Mouse (Mus musculus): ENCODE data around the gene Lap3.
A peak's percentile ranks its signal among the peaks of the same experiment; 100 is the strongest.

DNA sequence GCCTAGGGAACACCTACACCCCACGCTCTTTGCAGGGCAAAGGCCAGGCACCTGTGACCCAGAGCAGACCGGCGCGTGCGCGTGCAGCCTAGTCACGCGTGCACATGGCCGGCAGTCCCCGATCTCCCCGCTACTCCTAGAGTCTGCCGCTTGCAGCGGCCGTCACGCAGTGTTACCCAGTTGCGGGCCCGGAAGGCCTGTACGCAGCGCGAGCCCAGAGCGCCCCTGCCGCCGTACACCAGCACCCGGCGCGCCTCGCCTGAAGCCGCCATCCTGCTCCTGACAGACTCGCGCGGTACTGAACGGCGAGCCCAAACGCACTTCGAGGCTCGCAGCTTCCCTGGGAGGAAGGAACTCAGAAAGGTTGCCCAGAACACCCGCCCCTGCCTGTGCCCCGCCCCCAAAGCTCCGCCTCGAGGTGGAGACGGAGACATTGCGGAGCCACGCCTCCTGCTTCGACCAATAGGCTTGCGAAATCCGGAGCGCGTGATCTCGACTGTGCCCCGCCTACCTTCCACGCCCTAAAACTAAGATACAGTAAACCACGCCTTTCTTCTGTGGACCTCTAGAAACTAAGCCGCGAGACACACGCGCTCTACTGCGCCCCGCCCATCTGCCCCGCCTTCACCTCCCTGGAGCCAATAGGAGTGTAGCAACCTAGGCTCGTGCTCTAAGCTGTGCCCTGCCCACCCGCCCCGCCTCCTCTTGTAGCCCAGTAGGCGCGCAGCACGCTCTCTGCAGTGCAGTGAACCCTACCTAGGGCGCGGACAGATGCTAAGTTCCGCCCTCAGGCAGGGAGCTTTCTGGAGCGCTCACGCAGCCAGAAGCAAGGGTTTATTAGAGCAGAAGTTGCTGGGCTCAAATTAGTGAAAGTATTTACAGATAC, 43.1 kb upstream of the Lap3 start, which contains the start of gene Qdpr:
- TF ChIP-seq CTCF (IDR thresholded peaks at IDR 0.05; ENCODE audit: borderline replicate concordance, control insufficient read depth, extremely low read depth, insufficient read depth, low read length, poor library complexity) (peak; percentile 56; the same call in 1 of the 2 replicates), POLR2A (IDR thresholded peaks at IDR 0.05; ENCODE audit: control insufficient read depth, extremely low read depth, insufficient read depth, low read length, poor library complexity) (peak; percentile 61; the same call in 1 of the 2 replicates)
